Mouse (Mus musculus): ENCODE data around the gene Coro1c.
"Not testable (repeated sequence)": the region's sequence is repeated elsewhere in the genome, so short reads cannot be mapped to it uniquely, and the experiment has no call there.

Coro1c gene

DNA sequence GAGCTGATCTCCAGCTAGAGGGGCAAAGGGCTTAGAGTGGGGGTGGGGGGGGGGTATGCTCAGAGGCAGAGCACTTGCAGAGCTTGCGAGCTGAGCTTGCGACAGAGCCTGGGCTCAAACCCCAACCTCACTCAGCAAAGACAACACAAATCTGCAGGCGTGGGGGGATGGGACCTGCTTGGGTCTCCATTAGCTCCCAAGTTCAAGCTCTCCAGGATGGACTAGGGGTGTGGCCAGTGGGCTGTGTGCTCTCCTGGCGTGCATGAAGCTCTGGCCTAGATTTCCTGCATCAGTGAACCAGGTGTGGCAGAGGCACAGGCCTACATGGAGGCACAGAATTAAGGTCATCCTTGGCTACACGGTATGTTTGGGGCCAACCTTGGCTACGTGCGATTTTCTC is 80.1 kb downstream of the Coro1c start:
- DNase-seq (ENCODE audit: low read depth, low spot score): no peak

DNA sequence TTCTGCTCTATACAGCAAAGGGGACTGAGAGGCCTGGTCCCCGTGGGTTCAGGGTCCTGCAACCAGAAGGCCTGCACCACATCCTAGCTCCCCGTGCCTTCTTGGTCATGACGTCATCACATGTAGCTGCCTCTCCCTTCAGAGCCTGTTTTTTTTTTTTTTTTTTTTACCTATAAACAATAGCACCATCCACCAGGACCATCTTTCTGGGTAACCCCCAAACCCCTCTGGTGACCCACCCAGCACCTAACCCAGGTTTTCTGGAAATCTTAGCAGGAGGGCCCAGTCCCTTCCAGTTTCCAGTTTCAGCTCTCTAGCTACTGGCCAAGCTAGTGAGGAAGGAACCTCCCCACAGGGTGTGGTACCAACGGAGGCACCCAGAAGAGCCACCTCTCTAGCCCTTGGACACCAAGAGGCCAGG is 80.6 kb downstream of the Coro1c start:
- no peak for DNase-seq (ENCODE audit: low read depth, low spot score)

DNA sequence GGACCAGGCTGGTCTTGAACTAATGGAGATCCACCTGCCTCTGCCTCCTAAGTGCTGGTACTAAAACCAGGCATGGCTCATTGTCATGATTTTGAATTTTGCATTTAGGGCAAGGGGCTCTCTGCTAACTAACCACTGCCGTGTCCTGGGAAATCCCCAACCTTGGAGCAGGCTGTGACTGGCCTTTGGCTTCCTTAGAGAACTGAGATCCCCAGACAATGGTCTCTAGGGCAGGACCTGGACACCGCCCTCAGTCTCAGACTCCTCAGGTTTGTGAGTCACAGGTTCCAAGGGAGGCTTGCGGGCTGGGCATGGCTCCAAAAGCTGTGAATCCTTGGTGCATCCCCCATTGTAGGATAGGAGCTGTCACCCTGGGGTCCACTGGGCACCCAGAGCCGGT is 81.9 kb downstream of the Coro1c start:
- DNase-seq (ENCODE audit: low read depth, low spot score): no peak

DNA sequence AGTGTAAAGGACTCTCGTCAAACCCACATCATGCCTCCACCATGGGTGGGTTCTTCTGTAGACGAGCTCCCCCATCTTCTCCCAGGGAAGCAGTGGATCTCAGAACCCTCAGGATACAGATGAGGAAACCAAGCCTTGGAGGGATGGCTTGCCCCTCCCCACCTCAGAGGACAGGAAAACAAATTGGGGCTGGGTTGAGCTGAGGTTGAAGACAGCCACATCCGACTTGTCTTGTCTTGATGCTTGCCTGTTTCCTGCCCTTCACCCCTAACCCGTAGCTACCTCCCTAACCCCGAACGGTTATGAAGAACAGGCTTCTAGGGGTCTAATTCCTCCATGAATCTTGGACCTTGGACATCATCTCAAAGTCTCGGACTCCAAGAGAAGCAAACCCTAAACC is 83.0 kb downstream of the Coro1c start:
- no peak for DNase-seq (ENCODE audit: low read depth, low spot score)

DNA sequence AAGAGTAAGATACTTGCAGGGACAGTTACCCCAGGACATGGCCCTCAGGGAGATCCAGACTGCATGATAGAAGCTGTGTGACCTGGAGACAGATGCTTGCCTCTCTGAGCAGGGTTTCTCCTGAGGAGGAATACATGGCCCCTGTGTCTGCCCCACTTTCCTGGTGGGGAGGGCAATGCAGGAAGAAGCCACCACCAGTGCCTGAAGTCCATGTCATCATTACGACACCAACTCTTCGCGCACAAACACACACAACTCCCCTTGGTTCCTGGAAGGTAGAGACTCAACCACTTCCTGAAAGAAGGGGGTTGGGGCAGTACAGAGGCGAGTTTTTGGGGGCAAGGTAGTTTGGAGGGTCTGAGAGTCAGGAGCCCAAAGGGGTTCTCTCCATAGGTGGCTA is 84.3 kb downstream of the Coro1c start:
- no peak for DNase-seq (ENCODE audit: low read depth, low spot score)

DNA sequence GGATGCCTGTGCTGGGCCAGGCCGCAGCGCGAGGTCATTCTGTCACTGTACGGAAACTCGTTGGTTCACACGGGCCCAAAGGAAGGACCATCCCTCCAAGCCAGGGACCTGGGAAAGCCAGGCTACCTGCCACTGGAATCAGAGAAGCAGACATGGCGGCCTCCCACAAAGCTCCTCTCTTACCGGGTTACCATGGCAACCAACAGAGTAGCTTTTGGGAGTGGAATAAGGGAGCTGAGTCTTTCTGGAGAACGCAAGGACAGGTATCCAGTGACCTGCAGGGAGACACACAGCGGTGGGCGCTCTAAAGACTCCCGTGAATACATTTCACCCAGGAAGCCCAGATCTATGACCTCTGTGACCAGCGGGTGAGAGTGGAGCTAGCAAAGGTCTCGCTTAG is 90.0 kb downstream of the Coro1c start:
- DNase-seq (ENCODE audit: low read depth, low spot score): no peak

DNA sequence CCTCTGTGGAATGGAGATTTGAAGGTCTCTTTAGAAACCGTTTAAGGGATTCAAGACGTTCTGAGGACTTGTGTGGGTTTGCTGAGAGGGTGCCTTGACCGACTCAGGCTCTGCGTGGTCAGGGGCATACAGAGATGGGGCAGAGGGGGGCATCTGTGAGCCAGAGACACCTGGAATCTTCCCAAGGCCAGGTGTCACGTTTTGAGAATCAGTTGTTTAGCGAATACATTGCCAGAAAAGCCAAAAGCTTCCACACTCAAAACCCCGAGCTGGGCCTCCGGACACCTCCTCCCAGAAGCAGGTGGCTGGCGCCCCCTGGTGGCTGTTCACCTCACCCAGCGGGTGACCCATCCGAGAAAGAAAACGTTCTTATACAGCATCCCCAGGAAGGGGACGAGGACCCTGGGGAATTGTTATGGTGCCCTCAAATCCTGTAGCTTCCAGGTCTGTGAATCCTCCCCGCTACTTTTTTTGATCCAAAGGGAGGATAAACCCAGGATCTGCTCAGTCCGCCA is 92.9 kb downstream of the Coro1c start:
- DNase-seq (ENCODE audit: low read depth, low spot score): peak; percentile 70

DNA sequence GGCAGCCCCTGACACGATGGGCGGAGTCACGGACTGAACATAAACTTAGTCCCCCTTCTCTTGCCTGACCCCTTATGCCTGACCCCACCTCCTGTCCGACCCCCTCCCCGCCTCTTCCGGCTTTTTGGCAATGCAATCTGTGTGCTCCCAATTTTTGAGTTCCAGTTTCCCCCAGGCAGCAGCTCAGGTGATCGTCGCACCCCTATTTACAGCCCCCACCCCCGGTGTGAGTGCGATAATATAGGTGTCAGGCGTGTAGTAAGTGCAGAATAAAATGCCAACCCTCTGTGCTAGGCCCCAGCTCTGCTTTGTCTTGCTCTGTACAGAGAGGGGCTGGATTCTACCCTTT is 93.5 kb downstream of the Coro1c start:
- DNase-seq (ENCODE audit: low read depth, low spot score): no peak

DNA sequence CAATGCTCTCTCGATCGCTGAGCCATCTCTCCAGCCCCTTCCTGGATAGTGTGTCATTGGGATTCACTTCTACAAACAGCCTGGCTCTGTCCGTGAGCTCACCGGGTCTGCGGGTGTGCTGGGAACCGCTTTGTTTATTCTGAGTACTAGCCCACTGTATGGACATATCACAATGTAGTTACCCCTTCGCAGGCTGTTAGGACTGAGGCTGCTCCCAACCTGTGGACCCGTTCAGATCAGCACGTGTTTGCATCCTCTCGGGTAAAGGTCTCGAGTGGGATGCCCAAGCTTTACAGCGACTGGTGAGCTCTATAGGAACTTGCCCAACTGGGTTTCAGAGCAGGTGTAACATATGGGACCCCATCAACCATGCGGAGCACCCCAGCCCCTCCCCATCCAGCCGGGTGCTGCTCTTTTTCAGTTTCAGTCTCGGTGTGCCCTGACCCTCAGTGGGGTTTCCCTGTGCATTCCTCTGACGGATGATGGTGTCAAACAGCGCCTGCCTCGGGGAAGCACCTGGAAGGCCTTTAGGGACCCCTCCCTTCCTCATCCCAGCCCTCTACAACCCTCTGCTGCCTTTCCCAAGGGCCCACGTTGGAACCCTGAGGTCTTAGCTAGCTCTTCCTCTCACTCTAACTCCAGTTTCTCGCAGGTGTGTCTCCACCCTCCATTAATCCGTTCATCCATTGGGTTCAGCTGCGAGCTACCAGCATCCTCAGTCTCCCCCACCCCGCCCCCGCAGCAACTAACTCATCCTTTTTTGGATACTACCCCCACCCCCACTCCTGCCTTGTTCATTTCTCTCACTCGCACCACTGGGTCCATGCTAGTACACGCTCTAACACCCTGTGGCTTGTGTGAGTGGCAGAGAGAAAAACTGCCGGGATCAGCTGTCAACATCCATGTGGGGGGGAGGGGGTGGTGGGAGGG is 94.2 kb downstream of the Coro1c start:
- no peak for DNase-seq (ENCODE audit: low read depth, low spot score)

DNA sequence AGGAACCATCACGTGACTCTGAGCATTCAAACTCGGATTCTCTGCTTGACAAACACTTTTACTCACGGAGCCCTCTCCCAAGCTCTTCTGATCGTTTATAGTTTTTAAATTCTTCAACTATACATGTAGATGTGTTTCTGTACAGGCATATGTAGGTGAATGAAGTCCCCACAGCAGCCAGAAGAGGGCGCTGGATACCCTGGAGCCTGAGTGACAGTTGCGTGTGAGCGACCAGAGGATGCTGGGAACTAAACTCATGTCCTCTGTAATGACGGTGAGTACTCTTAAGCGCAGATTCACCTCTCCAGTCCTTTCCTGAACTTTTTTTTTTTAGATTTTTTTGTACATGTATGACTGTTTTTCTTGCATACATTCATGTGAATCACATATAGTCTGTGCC is 95.0 kb downstream of the Coro1c start:
- DNase-seq (ENCODE audit: low read depth, low spot score): no peak

DNA sequence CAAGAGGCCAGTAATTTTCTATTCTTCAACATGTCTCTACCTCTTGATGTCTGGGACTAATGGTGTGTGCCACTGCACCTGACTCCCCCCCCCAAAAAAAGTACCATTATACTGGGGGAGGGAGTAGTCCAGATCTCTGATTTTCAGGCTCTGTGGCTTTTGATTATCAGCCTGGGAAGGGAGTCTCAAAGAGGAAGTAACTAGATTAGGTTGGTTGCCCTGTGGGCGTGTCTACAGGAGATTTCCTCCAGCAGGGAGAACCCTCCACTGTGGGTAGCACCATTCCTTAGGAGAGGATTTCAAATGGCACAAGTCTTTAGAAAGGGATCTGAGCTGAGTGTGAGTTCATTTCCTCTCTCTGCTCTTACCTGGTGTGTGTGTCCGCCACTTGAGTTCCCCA is 95.9 kb downstream of the Coro1c start:
- no peak for DNase-seq (ENCODE audit: low read depth, low spot score)

DNA sequence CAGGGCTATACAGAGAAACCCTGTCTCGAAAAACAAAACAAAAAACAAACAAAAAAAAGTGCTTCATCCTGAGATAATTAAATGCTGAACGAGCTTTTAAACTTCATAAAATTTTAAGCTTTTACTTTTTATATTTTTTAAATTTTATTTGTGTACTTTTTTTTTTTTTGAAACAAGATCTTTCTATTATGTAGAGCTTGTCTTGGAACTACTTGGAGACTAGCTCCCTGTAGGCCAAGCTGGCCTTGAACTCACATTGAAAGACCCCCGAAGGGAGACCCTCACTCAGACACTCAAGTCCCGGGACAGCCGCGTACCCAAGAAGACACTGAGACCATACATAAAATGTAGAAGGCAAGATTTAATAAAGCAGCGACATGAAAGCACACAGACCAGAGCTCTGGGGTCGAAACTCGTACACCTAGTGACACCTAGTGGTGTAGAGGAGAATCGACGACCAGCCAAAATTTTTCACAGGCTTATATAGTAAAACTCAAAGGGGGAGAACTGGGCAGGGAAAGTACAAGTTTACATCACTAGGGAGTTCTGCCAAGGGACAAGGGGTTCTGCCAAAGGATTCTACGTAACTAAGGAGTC is 96.6 kb downstream of the Coro1c start:
- not testable (repeated sequence) for DNase-seq (ENCODE audit: low read depth, low spot score)

DNA sequence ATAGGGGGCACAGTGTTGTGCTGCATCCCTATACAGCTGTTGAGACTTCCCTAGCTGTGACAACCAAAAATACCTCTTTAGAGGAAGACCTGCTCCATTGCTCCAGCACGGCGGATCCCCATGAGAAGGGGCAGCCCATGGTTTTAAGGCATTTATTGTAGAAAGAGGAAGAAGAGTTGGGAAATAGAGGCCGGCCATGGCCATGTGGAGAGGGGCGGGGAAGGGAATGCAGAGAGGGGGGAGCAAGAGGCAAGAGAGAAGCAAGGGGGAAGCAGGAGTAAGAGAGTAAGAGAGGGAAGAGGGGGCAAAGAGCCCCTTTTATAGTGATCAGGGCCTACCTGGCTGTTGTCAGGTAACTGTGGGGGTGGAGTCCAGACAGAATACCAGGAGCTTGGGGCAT is 98.4 kb downstream of the Coro1c start:
- DNase-seq (ENCODE audit: low read depth, low spot score): no peak

DNA sequence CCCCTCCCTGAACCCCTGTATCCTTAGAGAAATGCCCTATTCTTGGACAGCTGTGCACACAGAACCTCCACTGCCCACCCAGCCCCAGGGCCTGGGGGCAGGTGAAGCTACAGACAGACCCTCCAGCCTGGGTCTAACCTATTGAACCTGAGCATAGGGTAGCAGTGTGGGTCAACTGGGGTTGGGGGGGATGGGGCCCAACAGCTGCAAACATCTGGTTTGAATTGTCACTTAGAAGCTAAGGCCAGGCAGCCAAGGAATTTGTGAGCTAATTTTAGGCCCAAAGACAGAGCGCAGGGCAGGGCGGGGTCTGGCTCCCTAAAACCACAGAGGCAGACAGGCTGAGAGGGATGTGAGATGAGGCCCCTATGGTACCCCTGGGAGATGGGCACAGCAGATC is 100.4 kb downstream of the Coro1c start:
- DNase-seq (ENCODE audit: low read depth, low spot score): no peak

DNA sequence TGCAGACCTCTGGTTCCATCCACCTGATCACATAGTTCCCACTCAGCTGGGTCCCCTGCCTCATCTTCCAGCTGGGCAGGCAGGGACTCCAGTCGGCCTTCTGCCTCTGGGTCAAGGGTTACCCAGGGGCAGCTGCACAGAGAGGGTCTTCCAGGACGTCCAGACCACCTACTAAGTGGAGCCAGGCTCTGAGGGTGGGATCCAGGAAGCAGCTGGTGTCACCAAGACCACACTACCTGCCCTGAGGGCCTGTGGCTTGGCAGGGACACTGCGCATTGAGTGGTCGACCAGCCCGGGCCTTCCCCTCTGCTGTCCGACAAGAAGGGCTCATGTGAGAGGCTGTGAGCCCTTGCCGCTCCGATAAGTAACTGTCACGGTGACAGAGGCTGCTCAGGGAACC is 100.8 kb downstream of the Coro1c start:
- no peak for DNase-seq (ENCODE audit: low read depth, low spot score)

DNA sequence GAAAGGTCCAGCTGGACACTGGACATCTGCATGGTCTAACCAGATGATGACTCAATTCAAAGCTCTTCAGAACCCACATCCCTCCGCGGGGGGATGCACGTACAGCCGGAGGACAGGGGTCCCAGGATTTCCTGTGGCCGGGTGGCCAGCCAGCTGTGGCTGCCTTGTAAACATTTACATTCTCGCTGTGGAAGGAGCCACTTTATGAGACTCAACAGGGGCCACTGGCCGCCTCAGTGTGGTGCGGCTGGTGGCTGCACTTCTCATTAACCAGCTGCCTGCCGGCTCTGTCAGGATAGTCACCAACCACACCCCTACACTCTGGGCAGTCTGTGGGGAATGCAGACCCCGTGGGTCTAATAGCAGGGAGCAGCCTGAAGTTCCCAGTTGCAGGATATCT is 102.1 kb downstream of the Coro1c start:
- DNase-seq (ENCODE audit: low read depth, low spot score): no peak

DNA sequence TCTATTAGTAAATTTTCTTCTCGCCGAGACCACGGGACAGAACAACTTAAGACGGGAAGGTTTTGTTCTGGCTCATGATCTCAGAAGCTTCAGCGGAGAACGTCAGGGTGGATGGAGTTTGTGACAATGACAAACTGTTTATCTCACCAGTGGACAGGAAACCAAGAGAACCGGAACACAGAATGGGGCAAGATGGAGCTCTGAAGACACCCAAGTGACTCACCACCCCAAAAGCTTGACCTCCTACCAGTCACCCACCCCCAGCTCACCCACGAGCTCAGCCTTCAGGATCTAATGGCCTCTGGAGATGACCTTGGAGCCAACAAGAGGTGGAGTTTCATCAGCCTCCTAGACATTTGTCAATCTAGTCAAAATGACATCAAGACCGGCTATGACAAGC is 103.3 kb downstream of the Coro1c start:
- no peak for DNase-seq (ENCODE audit: low read depth, low spot score)

DNA sequence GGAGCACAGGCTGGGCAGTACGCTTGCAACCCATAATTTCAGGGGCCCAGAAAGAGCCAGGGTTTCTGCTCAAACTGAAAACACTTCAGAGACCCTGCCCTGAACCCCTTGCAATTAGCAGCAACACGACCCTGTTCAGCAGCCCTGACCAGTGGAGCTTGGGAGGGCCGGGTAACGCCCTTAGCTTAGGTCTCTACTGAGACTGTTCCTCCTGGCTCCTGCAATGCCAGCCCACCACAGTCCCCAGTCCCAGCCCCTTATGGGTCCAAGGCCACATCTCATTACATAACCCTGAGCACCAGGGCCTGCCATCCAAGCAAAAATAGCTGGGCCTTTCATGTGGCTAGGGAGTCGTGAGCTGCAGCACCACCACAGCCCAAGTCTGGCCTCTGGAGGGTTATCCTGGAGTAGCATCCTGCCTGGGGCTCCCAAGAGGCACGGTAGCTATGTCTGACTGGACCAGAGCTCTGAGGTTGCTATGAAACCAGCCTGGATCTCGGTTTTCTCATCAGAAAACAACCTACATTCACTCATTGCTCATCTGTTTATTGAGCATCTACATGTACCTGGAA is 104.1 kb downstream of the Coro1c start:
- DNase-seq (ENCODE audit: low read depth, low spot score): no peak

DNA sequence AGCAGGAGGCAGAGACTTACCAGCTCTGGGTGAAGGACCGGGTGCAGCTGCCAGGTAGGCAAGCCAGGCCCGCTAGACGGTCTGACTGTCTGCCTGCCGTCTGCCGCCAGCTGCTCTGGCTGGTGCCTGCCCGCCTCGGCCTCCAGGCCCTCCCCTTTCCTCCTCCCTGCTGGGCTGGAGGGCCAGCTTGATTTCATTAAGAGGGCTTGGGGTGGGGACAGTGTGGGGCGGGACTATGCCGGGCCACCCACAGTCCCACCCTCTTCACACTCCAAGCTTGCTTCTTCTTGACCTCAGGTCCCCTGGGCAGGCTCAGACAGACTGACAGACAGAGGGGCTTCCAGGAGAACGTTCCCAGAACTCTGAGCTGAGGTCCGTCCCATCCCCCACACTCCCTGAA is 108.3 kb downstream of the Coro1c start, which contains the start of gene Tmem119:
Gene Tmem119 (minus strand): TSS at position 237 of the 400 bp plus-strand sequence.
- peak; percentile 70 for DNase-seq (ENCODE audit: low read depth, low spot score)

DNA sequence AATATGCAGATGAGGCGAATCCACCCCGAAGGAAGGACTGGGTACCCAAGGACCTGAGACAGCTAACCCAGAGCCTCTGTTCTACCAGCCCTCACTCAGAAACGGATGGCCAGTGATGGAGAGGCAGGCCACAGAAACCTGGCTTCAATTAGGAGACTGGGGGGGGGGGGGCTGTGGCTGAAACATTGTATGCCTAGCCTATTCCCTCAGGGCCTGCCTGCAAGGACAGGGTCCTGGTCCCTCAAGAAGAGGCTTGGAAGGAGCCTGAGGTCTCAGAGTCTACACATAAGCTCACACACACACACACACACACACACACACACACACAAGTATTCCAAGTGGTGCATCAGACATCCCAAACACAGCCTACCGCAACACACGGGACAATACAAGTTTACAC is 108.9 kb downstream of the Coro1c start:
- no peak for DNase-seq (ENCODE audit: low read depth, low spot score)

DNA sequence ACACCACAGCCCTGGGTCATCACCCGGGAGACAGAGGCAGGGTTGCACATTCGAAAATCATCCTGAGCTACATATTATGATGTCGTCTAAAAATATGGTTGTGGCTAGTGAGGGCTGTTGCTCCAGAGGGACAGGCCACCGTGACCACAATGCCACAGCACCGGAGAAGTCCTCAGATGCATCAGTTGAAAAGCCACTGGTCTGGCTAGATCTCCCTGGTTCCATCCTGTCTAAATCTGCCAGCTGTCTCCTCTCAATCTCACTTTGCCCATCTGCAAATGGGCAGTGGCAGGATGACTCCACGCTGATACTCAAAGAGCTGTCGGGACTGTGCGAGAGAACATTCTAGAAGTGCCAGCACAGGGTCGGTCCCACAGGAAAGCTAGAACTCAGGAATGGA is 110.0 kb downstream of the Coro1c start:
- DNase-seq (ENCODE audit: low read depth, low spot score): no peak

DNA sequence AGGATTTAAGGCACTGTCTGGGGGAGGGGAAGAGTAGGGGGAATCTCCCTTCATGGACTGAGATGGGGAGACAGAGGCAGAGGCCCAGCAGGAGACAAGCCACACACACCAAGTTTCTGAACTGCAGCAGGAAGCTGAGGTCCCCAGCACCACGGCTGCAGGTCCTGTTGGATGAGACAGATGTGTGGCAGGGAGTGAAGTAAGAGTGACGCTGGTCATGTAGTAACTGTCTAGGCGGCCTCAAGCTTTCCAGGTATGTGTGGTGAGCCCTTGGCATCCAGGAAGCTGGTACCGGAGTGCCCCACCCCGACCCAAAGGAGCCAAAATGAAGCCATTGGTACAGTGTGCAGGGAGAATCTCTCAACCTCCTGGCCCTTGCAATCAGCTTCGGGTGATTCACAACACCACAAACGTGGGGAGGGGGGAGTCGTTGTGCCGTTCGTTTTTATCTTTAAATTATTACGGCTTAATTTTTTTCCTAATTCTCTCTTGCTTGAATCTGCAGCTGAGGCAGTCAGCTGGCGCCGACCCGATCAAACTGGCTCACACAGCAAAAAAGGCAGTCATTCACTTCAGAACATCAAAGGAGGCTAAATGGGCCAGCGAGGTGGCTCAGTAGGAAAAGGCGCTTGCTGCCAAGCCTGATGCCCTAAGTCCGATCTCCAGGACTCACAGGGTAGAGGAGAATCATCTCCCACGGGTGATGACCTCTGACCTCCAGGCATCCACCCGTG is 111.2 kb downstream of the Coro1c start:
- DNase-seq (ENCODE audit: low read depth, low spot score): no peak

Measured in embryo, embryonic 11.5 days (tissue).